Mouse (Mus musculus): ENCODE measurements around the gene Hhex. TPM values are rescaled to one million over a fixed set of nuclear protein-coding genes. Genes with fewer than 3 reads are reported as not detected.

Hhex gene
- 10 to 100 TPM; 50.4 to 51.2 TPM for total RNA-seq (2023)

DNA sequence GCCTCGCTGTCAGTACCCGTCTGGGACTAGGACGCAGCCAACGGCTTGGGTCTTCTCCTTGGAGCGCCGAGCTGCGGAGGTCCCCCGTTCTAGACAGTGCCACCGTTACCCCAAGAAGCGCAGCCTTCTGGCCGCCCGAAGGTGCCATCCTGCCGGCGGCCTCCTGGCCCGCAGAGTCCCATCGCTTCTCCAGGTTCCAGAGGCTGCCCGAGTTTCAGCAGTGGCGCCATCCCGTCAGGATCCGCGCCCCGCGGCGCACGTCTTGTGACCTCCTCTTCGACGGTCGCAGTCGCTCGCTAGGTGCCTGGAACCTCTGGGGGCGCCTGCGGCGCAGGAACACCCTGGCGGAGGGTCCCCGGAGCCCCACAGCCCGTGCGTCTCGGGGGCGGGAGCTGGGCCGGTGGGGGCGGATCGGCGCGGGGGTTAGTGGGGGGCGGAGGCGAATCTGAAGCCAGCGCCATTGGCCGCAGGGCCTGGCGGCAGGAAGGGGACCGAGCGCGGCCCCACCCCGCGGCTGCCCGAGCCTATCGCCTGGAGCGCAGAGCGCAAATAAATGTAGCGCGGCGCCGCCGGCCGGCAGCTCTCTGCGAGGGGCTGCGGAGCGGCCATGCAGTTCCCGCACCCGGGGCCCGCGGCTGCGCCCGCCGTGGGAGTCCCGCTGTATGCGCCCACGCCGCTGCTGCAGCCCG, at the start of gene Hhex:
Hhex (plus strand) TSS at position 548 of the 689 bp plus-strand sequence.

Other genes starting within 250 kb of the Hhex start
- 10 to 100 TPM; 76.0 to 82.5 TPM for gene March5, start 227.3 kb upstream of the Hhex start, total RNA-seq (2023)
- 1 to 10 TPM; 9.0 to 9.2 TPM for gene Cpeb3, start 226.2 kb upstream of the Hhex start, total RNA-seq (2023)
- 10 to 100 TPM; 28.8 to 30.1 TPM for gene Ide, start 97.0 kb upstream of the Hhex start, total RNA-seq (2023)
- 1 to 10 TPM; 1.3 to 1.6 TPM for gene Kif11, start 58.4 kb upstream of the Hhex start, total RNA-seq (2023)
- gene Exoc6, start 115.6 kb downstream of the Hhex start, total RNA-seq (2023), result 10 to 100 TPM; 49.5 to 51.6 TPM

All from monocyte, adult 59 days (primary cell).